Mouse (Mus musculus) kidney, adult 2 months (tissue): ENCODE measurements around the gene Cep152.

Experiments
- CTCF ChIP-seq: fragments of 200-500 bp; conservative IDR thresholded peaks from 2 replicates; pipeline ENCODE4 v1.5.1; 2011; ENCODE audit warnings: low read depth, mild to moderate bottlenecking, control low read depth, low read length, moderate library complexity, mixed read lengths; ENCODE audit not compliant: insufficient read depth, insufficient read length
- POLR2A ChIP-seq: fragments of 200-500 bp; IDR thresholded peaks from one replicate; pipeline ENCODE4 v1.6.1; 2011; ENCODE audit warnings: low read depth, low read length, control low read depth

DNA sequence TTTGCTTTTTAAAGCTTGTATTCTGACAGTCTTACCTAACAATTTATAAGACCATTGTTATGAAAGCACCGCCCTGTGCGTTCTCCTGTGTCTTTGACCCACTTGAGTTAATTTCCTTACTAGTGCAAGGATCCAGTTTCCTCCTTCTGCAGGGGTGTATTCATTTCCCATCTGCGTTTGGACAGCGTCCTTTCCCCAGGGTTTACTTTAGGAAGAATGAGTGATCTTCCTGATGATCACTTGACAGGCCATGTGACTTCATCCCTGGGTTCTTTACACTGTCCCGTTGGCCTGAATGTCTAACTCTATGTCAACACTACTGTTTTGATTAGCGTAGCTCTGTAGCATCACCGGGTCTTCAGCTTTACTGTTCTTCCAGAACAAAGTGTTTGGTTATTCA, 12.4 kb upstream of the Cep152 start:
- TF ChIP-seq POLR2A (no peak), CTCF (no peak)
